Mouse (Mus musculus): ENCODE measurements around the gene Dgke.

The Dgke gene

GRCm38 (mm10) chr11:89061362-89061761 is 5.3 kb downstream of the Dgke start:
- POLR2A ChIA-PET: interaction anchor here in 3 of 4 experiments (0.6 to 3.4 kb wide), 37 partner anchors 8 to 199 kb away, joined by 3 to 21 read pairs (median 6); partner anchors contain the start of genes Akap1 (in 1 of the 3), Scpep1 (in 1 of the 3) and Trim25 (in 1 of the 3)

GRCm38 (mm10) chr11:89060423-89061089 is 6.1 kb downstream of the Dgke start:
- CTCF ChIA-PET: interaction anchor here in 3 of 4 experiments (0.5 to 2.5 kb wide), 18 partner anchors 9 to 1843 kb away, joined by 3 to 16 read pairs (median 5); no protein-coding TSS in a partner anchor
- POLR2A ChIA-PET: interaction anchor here in 3 of 4 experiments (0.5 to 3.4 kb wide), 67 partner anchors 8 to 1576 kb away, joined by 3 to 21 read pairs (median 4); partner anchors contain the start of genes Akap1 (in 2 of the 3), Scpep1 (in 1 of the 3) and Trim25 (in 1 of the 3)

More at GRCm38 (mm10) chr11:89061362-89061761, 5.3 kb downstream of the Dgke start:
- CTCF ChIA-PET: interaction anchor here in 2 of 4 experiments (1.0 to 2.5 kb wide), 7 partner anchors 8 to 85 kb away, joined by 3 to 16 read pairs (median 4); no protein-coding TSS in a partner anchor

GRCm38 (mm10) chr11:89059919-89060422 is 6.7 kb downstream of the Dgke start:
- CTCF ChIA-PET: interaction anchor here in 2 of 4 experiments (0.5 to 3.3 kb wide), 15 partner anchors 9 to 86 kb away, joined by 3 to 26 read pairs (median 4); no protein-coding TSS in a partner anchor
- POLR2A ChIA-PET: interaction anchor here in 3 of 4 experiments (0.5 to 4.8 kb wide), 59 partner anchors 9 to 1577 kb away, joined by 3 to 47 read pairs (median 6); partner anchors contain the start of genes Akap1 (in 2 of the 3), Trim25 (in 2 of the 3), Dgke (in 1 of the 3) and Scpep1 (in 1 of the 3)

- ChIA-PET CTCF (interaction anchor here (0.5 to 3.3 kb wide), 39 partner anchors 8 to 245 kb away, joined by 3 to 34 read pairs (median 4); partner anchors contain the start of gene Scpep1 (in 1 of the 4)), POLR2A (interaction anchor here (0.5 to 5.3 kb wide), 79 partner anchors 8 to 394 kb away, joined by 3 to 47 read pairs (median 4); partner anchors contain the start of genes Dgke (in 2 of the 4), Scpep1 (in 2 of the 4), Trim25 (in 2 of the 4) and Akap1 (in 1 of the 4))
These were observed 8.0 kb downstream of the Dgke start for GRCm38 (mm10) chr11:89058515-89059270.

- CTCF ChIA-PET: interaction anchor here in 1 of 4 experiments (0.9 to 2.3 kb wide), 2 partner anchors 9 to 27 kb away, joined by 3 to 5 read pairs; no protein-coding TSS in a partner anchor
- POLR2A ChIA-PET: interaction anchor here in 2 of 4 experiments (1.0 to 5.3 kb wide), 16 partner anchors 8 to 129 kb away, joined by 3 to 47 read pairs (median 4); partner anchors contain the start of genes Dgke (in 2 of the 2) and Coil (in 1 of the 2)
These were observed 10.5 kb downstream of the Dgke start for GRCm38 (mm10) chr11:89055931-89056690.

GRCm38 (mm10) chr11:89051767-89052166 is 14.9 kb downstream of the Dgke start:
- POLR2A ChIA-PET: interaction anchor here in 1 of 4 experiments (1.3 to 1.5 kb wide), 3 partner anchors 57 to 58 kb away, joined by 4 to 5 read pairs (median 5); no protein-coding TSS in a partner anchor

GRCm38 (mm10) chr11:89046021-89046420 is 20.6 kb downstream of the Dgke start:
- ChIA-PET POLR2A (interaction anchor here (0.6 to 4.9 kb wide), 24 partner anchors 9 to 932 kb away, joined by 3 to 27 read pairs (median 6); partner anchors contain the start of gene Trim25 (in 1 of the 4)), CTCF (interaction anchor here (0.5 to 1.6 kb wide), 9 partner anchors 12 to 72 kb away, joined by 3 to 5 read pairs (median 3); no protein-coding TSS in a partner anchor)

More at GRCm38 (mm10) chr11:89051767-89052166, 14.9 kb downstream of the Dgke start:
- CTCF ChIA-PET: interaction anchor here in 1 of 4 experiments (0.6 kb wide), 1 partner anchor 12 kb away, joined by 3 read pairs; no protein-coding TSS in a partner anchor

- ChIA-PET CTCF (interaction anchor here (0.6 to 1.6 kb wide), 8 partner anchors 13 to 71 kb away, joined by 3 to 5 read pairs (median 4); no protein-coding TSS in a partner anchor), POLR2A (interaction anchor here (0.6 to 4.9 kb wide), 27 partner anchors 9 to 933 kb away, joined by 3 to 27 read pairs (median 5); partner anchors contain the start of gene Trim25 (in 2 of the 4))
These were observed 21.1 kb downstream of the Dgke start for GRCm38 (mm10) chr11:89045501-89045900.

GRCm38 (mm10) chr11:89043046-89043445 is 23.6 kb downstream of the Dgke start:
- CTCF ChIA-PET: no interaction called here
- POLR2A ChIA-PET: interaction anchor here in 2 of 4 experiments (1.0 to 3.9 kb wide), 7 partner anchors 12 to 74 kb away, joined by 3 to 30 read pairs (median 7); no protein-coding TSS in a partner anchor

- CTCF ChIA-PET: interaction anchor here in 2 of 4 experiments (0.6 to 4.0 kb wide), 4 partner anchors 11 to 262 kb away, joined by 3 to 18 read pairs (median 4); no protein-coding TSS in a partner anchor
These were observed 25.6 kb downstream of the Dgke start for GRCm38 (mm10) chr11:89041073-89041472.

GRCm38 (mm10) chr11:89039325-89039724 is 27.3 kb downstream of the Dgke start:
- ChIA-PET CTCF (interaction anchor here (0.5 to 4.0 kb wide), 22 partner anchors 9 to 115 kb away, joined by 3 to 18 read pairs (median 4); partner anchors contain the start of gene Trim25 (in 1 of the 4)), POLR2A (interaction anchor here in 2 of 4 experiments (0.7 to 4.5 kb wide), 17 partner anchors 8 to 71 kb away, joined by 3 to 30 read pairs (median 4); no protein-coding TSS in a partner anchor)

More at GRCm38 (mm10) chr11:89041073-89041472, 25.6 kb downstream of the Dgke start:
- POLR2A ChIA-PET: interaction anchor here in 3 of 4 experiments (0.6 to 4.5 kb wide), 22 partner anchors 9 to 390 kb away, joined by 3 to 30 read pairs (median 5); no protein-coding TSS in a partner anchor

- ChIA-PET CTCF (interaction anchor here in 2 of 4 experiments (0.7 to 4.0 kb wide), 8 partner anchors 8 to 114 kb away, joined by 3 to 18 read pairs (median 5); partner anchors contain the start of gene Trim25 (in 1 of the 2)), POLR2A (interaction anchor here in 2 of 4 experiments (0.8 to 4.5 kb wide), 6 partner anchors 9 to 49 kb away, joined by 3 to 25 read pairs (median 3); no protein-coding TSS in a partner anchor)
These were observed 28.2 kb downstream of the Dgke start for GRCm38 (mm10) chr11:89038496-89038895.

GRCm38 (mm10) chr11:89035552-89035951 is 31.1 kb downstream of the Dgke start:
- POLR2A ChIA-PET: interaction anchor here in 3 of 4 experiments (1.1 to 2.8 kb wide), 3 partner anchors 13 to 40 kb away, joined by 3 to 17 read pairs (median 3); no protein-coding TSS in a partner anchor
- CTCF ChIA-PET: interaction anchor here in 2 of 4 experiments (1.1 to 5.0 kb wide), 4 partner anchors 13 to 42 kb away, joined by 3 to 30 read pairs (median 13); no protein-coding TSS in a partner anchor

GRCm38 (mm10) chr11:89034592-89034991 is 32.1 kb downstream of the Dgke start:
- ChIA-PET CTCF (interaction anchor here (0.6 to 5.0 kb wide), 12 partner anchors 37 to 58 kb away, joined by 3 to 30 read pairs (median 3); no protein-coding TSS in a partner anchor), POLR2A (interaction anchor here (0.6 to 2.8 kb wide), 16 partner anchors 10 to 64 kb away, joined by 3 to 17 read pairs (median 3); partner anchors contain the start of gene Coil (in 1 of the 4))

GRCm38 (mm10) chr11:89031189-89031588 is 35.5 kb downstream of the Dgke start:
- CTCF ChIA-PET: interaction anchor here (0.6 to 3.9 kb wide), 10 partner anchors 9 to 45 kb away, joined by 3 to 18 read pairs (median 4); no protein-coding TSS in a partner anchor
- POLR2A ChIA-PET: interaction anchor here (0.9 to 5.2 kb wide), 23 partner anchors 8 to 58 kb away, joined by 3 to 61 read pairs (median 8); partner anchors contain the start of genes Dgke (in 1 of the 4) and Trim25 (in 1 of the 4)

Measured in embryonic stem cell, embryonic (primary cell).